Mouse (Mus musculus) heart, embryonic 12.5 days (tissue): Measurements from ENCODE around the gene Ppp1r15a. TPM values are rescaled to one million over a fixed set of nuclear protein-coding genes. Genes with fewer than 3 reads are reported as not detected.
"Not testable (repeated sequence)": the region's sequence is repeated elsewhere in the genome, so short reads cannot be mapped to it uniquely, and the experiment has no call there.

ENCODE experiments used
- ATAC-seq: fragments of 200-750 bp; cut with Nextera tagmentation; 2 replicates; pipeline ENCODE4 v1.8.0; 2017; ENCODE audit warnings: moderate TSS enrichment, moderate library complexity; ENCODE audit not compliant: insufficient number of reproducible peaks, low FRiP score
- H3K27ac ChIP-seq: fragments of 300-500 bp; sonication (generic); 2 replicates; pipeline ENCODE4 v1.5.1; 2016; ENCODE audit warnings: mild to moderate bottlenecking, moderate library complexity; ENCODE audit not compliant: poor library complexity, severe bottlenecking
- H3K27me3 ChIP-seq: fragments of 300-500 bp; sonication (generic); replicated peaks from 2 replicates; pipeline ENCODE4 v1.6.1; 2016; ENCODE audit warnings: mild to moderate bottlenecking, moderate library complexity
- H3K36me3 ChIP-seq: fragments of 300-500 bp; sonication (generic); 2 replicates; pipeline ENCODE4 v1.6.1; 2016; ENCODE audit warnings: mild to moderate bottlenecking, moderate library complexity
- H3K4me1 ChIP-seq: fragments of 300-500 bp; sonication (generic); replicated peaks from 2 replicates; pipeline ENCODE4 v1.6.1; 2016; ENCODE audit warnings: mild to moderate bottlenecking
- H3K4me2 ChIP-seq: fragments of 300-500 bp; sonication (generic); 2 replicates; pipeline ENCODE4 v1.6.1; 2016; ENCODE audit warnings: mild to moderate bottlenecking, moderate library complexity
- H3K4me3 ChIP-seq: fragments of 300-500 bp; sonication (generic); 2 replicates; pipeline ENCODE4 v1.5.1; 2016; ENCODE audit warnings: mild to moderate bottlenecking
- H3K9ac ChIP-seq: fragments of 300-500 bp; sonication (generic); 2 replicates; pipeline ENCODE4 v1.6.1; 2016; ENCODE audit warnings: mild to moderate bottlenecking, moderate library complexity
- H3K9me3 ChIP-seq: fragments of 300-500 bp; sonication (generic); replicated peaks from 2 replicates; pipeline ENCODE4 v1.6.1; 2016; ENCODE audit warnings: mild to moderate bottlenecking, moderate library complexity
- WGBS: fragments of 180-500 bp; shearing (Covaris S2); methylation state at CpG from one replicate; pipeline ENCODE4 v1.1.7; 2016; 5-methylcytosine and 5-hydroxymethylcytosine counted together
- polyA plus RNA-seq: library from polyadenylated mRNA; unstranded; fragments of >200 nt; fragmentation: Nextera tagmentation; extraction: Ambion mirVana; gene quantifications from 2 replicates; pipeline ENCODE4 v1.2.1, GENCODE M21; 2016

Ppp1r15a gene
- polyA plus RNA-seq, 1 experiment from 2014 or later: 33.7 TPM

DNA sequence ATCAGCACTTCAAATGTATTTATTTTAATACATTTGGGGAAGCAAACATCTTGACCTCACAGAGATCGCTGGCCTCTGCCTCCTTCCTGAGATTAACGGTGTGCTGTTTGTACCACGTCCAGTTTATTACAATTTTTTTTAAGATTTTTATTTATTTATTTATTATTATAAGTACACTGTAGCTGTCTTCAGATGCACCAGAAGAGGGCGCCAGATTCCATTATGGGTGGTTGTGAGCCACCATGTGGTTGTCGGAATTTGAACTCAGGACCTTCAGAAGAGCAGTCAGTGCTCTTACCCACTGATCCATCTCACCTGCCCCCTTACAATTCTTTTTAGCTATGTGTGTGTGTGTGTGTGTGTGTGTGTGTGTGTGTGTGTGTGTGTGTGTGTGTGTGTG lies 9.2 kb downstream of the Ppp1r15a start:
- H3K27ac ChIP-seq, H3K36me3 ChIP-seq, H3K9me3 ChIP-seq, H3K27me3 ChIP-seq, H3K4me2 ChIP-seq, H3K9ac ChIP-seq, ATAC-seq, H3K4me3 ChIP-seq: not testable (repeated sequence)
- whole genome bisulfite sequencing: 68% methylated on average over 5 of the region's 5 CpGs
- peaks cover 12% of the 10 kb centered on the region for H3K4me1 ChIP-seq

DNA sequence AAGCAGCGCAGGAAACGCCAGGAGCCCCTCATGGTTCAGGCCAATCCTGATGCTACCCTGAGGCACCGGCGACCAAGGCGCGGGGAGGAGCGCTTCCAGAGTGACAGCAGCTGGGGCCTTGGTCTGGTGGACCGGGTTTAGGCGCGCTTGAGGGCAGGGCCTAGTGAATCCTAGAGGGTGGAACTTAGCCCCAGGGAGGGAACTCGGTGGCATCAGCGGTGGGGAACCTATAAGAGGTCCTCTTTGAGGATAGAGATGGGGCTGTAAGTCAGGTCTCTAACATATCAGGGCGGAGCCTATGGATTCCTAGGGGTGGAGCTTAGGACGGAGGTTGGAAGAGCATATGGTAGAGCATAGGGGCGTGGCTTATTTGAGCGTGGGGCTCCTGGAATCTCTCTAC lies 10.6 kb downstream of the Ppp1r15a start:
- no peaks in the 10 kb centered on the region for H3K27me3 ChIP-seq
- H3K36me3 ChIP-seq: no peaks in the 10 kb centered on the region
- no peak overlapping the region for H3K9ac ChIP-seq
- 10% methylated on average over 16 of the region's 16 CpGs for WGBS
- peak overlapping the region; percentile 50 for H3K4me2 ChIP-seq
- ATAC-seq: peak; percentile 77
- H3K27ac ChIP-seq: peak overlapping the region; percentile 8; the same call in 1 of the 2 replicates
- H3K4me3 ChIP-seq: peak overlapping the region; percentile 7; the same call in 1 of the 2 replicates
- H3K4me1 ChIP-seq: peaks cover 12% of the 10 kb centered on the region
- no peaks in the 10 kb centered on the region for H3K9me3 ChIP-seq

DNA sequence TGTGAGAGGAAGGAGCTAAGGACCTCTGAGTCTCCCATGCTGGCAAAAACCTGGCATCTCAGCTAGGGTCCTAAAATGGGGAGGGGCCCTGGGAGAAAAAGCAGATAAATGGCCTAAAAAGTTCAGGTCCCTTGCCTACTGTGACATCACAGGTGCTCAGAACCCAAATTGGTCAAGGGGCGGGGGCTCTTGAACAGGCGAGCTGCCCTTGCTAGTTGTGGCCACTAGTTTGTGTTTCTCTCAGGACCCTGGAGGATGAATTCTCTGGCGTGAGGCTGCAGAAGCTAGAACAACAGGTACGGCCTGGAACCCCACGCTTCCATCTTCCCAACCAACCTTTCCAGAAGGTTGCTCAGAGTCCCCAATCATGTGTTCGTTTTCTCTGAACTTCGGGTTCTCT lies 11.7 kb downstream of the Ppp1r15a start:
- no peak overlapping the region for H3K9ac ChIP-seq
- H3K4me3 ChIP-seq: no peak overlapping the region
- H3K9me3 ChIP-seq: no peaks in the 10 kb centered on the region
- no peaks in the 10 kb centered on the region for H3K36me3 ChIP-seq
- H3K27ac ChIP-seq: no peak overlapping the region
- H3K4me2 ChIP-seq: no peak overlapping the region
- H3K4me1 ChIP-seq: peaks cover 14% of the 10 kb centered on the region
- WGBS: 83% methylated on average over 7 of the region's 7 CpGs
- no peak for ATAC-seq
- H3K27me3 ChIP-seq: no peaks in the 10 kb centered on the region

DNA sequence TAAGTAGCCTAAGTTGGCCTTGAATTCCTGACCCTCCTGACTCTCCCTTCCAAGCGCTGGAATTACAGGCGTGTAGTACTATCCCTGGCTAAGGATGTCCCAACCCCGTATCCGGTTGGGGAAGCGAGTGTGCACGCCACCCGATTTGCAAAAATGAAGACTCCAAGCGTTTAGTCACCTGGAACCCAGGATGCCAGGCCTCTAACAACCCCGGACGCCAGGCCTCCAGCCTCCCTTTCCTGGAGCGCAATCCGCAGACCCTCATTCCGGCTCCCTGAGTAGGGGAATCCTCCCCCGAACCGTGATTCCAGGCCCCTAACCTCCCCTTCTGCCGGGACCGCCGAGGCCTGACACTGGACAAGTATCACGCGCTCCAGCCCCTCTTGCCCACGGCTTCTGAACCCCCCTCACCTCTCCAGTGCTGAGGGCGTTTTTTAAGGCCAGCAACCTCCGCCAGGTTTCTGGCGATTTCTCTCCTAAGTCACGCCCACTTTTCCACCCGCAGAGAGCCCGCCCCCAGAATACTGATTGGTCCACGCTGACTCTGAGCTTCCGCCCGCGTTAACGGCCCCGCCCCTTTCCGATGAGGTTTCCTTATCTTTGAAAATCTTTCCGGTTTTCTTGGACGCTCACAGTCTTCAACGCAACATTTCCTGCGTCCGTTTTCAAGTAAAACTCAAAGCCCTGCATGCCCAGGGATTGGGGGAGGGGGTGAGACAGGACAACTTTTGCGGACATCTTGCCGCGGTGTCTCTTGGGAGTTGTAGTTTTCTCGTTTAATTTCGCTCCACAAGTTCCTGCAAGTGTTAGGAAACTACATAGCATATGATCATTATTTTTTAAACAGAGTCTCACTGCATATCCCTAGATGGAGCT lies 15.9 kb downstream of the Ppp1r15a start, which contains the start of gene Nucb1:
Gene Nucb1, minus strand, starts transcription at position 495 of the 876 bp plus-strand sequence.
- peak; percentile 91 for ATAC-seq
- Histone ChIP-seq H3K27me3 (no peaks in the 10 kb centered on the region), H3K9ac (peak within 1 kb of the TSS; percentile 83), H3K27ac (peak within 1 kb of the TSS; percentile 80), H3K4me1 (peaks cover 20% of the 10 kb centered on the region), H3K36me3 (peaks cover 28% of the 10 kb centered on the region), H3K9me3 (no peaks in the 10 kb centered on the region), H3K4me3 (peak within 1 kb of the TSS; percentile 74), H3K4me2 (peak within 1 kb of the TSS; percentile 82)
- WGBS: under 1% methylated on average over 44 of the region's 44 CpGs

DNA sequence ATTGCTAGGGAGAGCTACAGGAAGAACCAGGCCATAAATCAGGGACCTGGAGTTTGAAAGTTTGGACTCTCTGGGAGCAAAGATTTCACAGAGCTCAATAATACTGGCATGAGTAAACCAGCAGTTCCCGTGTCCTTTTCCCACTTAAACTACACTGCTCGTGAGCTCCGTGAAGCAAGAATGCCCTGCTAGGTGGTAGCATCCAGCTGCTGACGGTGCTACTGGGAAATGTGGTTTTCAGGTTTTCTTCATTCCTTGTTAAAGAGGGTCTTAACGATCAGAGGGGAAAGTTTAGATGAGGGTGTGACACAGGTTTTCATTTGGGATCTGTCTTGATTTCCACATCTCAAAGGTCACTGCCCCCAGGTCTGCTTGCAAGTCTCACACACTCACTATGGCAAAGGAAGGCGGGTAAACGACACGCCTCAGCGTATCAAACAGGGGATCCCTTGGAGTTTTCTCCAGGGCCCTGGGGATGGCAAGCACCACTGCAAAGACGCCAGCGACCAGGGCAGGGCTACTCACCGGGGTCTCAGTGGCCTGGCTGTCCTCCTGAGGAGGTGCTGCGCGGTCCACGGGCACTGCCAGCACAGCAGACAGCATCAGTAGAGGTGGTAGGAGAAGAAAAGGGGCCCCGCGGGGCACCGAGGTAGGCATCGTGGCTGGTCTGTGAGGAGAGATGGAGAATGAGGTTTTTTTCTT lies 16.7 kb downstream of the Ppp1r15a start:
- Histone ChIP-seq H3K27ac (peak overlapping the region; percentile 80; the same call in 1 of the 2 replicates), H3K4me1 (peaks cover 19% of the 10 kb centered on the region), H3K9ac (peak overlapping the region; percentile 83), H3K36me3 (peaks cover 36% of the 10 kb centered on the region), H3K9me3 (no peaks in the 10 kb centered on the region), H3K4me3 (peak overlapping the region; percentile 74), H3K27me3 (no peaks in the 10 kb centered on the region), H3K4me2 (peak overlapping the region; percentile 82)
- peak; percentile 12 for ATAC-seq
- 33% methylated on average over 19 of the region's 19 CpGs for WGBS

DNA sequence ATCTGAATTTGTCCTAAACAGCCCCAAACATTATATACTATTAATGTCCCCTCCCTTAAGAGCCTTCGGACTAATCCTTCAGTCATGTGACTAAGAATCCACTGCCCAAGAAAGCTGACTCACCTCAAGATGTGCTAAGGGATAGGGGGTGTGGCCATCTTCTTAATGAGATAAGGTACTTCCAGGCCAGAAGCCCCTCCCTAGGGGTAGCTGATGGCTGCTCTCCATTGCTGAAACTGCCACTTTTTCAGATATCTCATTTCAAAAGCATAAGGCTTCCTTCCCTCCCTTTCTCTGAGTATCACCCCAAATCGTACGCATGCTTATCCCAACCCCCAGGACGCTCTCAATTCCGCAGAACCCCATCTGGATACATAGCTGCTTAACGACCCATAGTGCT lies 17.5 kb downstream of the Ppp1r15a start:
- 71% methylated on average over 6 of the region's 6 CpGs for WGBS
- no peaks in the 10 kb centered on the region for H3K27me3 ChIP-seq
- H3K9ac ChIP-seq: peak overlapping the region; percentile 83; the same call in 1 of the 2 replicates
- peaks cover 37% of the 10 kb centered on the region for H3K36me3 ChIP-seq
- no peaks in the 10 kb centered on the region for H3K9me3 ChIP-seq
- peak overlapping the region; percentile 74 for H3K4me3 ChIP-seq
- H3K4me2 ChIP-seq: peak overlapping the region; percentile 82
- H3K27ac ChIP-seq: peak overlapping the region; percentile 3; the same call in 1 of the 2 replicates
- H3K4me1 ChIP-seq: peaks cover 19% of the 10 kb centered on the region
- ATAC-seq: peak; percentile 76

DNA sequence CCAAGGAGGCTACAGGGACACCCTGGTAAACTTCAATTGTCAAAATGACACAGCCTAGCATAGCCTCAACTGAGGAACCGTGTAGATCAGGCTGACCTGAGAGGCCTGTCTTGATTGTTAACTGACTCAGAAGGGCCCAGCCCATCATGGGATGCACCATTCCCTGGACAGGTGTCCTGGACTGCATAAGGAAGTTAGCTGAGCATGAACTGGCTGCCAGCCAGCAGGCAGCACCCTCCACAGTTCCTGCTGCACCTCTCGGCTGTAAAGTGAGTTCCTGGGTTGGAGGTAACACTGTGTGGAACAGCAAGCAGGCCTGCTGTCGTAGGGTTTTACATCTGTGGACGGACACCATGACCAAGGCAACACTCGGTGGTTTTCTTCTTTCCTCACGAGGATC lies 18.5 kb downstream of the Ppp1r15a start:
- Histone ChIP-seq H3K27me3 (no peaks in the 10 kb centered on the region), H3K4me2 (no peak overlapping the region), H3K4me3 (no peak overlapping the region), H3K4me1 (peaks cover 19% of the 10 kb centered on the region), H3K9me3 (no peaks in the 10 kb centered on the region), H3K27ac (no peak overlapping the region), H3K9ac (no peak overlapping the region; the same call in 1 of the 2 replicates), H3K36me3 (peaks cover 45% of the 10 kb centered on the region)
- WGBS: 84% methylated on average over 6 of the region's 6 CpGs
- ATAC-seq: no peak

DNA sequence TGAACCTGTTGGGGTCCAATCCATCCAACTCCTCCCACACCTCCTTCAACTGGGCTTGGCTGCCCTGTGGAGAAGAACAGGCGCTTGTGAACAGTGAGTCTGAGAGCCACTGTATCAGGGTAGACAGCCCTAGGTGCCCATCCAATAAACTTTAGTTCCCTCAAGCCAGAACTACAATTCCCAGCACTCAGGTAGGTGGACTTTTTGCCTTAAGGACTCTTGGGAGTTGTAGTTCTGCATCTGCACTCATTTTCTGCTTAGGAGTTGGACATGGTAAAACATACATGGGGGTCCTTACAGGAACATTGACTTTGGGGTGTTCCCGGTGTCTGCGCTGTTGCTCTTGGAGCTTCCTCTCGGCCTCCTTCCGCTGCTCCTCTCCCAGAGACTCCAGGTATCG lies 27.6 kb downstream of the Ppp1r15a start:
- no peak for ATAC-seq
- Histone ChIP-seq H3K27ac (no peak overlapping the region), H3K36me3 (peaks cover 95% of the 10 kb centered on the region), H3K9me3 (no peaks in the 10 kb centered on the region), H3K27me3 (no peaks in the 10 kb centered on the region), H3K4me2 (no peak overlapping the region), H3K9ac (no peak overlapping the region), H3K4me1 (0 out of 2 replicates have a peak, but pooled peaks cover 9% of the 10 kb centered on the region), H3K4me3 (no peak overlapping the region)
- WGBS: 93% methylated on average over 6 of the region's 6 CpGs

DNA sequence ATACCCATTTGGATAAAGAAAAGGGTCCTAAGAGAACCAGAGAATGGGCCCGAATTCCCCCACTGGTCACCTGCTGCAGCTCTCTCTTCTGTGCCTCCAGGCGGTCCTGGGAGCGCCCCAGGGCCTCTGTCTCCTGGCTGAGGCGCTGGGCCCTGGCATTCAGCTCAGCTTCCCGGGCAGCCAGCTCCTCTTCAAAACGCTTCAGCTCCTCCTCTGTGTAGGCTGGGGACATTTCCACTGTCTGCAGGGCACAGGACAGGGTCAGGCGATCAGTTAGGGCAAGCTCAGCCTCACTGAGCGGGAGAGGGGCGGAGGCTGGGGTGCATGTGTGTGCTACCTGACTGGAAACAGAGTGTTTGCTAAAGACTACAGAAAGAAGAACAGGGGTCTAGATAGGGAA lies 31.5 kb downstream of the Ppp1r15a start:
- Histone ChIP-seq H3K9me3 (no peaks in the 10 kb centered on the region), H3K27ac (no peak overlapping the region), H3K4me2 (no peak overlapping the region), H3K9ac (0 out of 2 replicates have a peak overlapping the region, but pooled peaks have one; percentile 4), H3K4me3 (no peak overlapping the region), H3K27me3 (no peaks in the 10 kb centered on the region), H3K36me3 (peaks cover 74% of the 10 kb centered on the region), H3K4me1 (peaks cover 13% of the 10 kb centered on the region)
- 86% methylated on average over 9 of the region's 9 CpGs for WGBS
- no peak for ATAC-seq

DNA sequence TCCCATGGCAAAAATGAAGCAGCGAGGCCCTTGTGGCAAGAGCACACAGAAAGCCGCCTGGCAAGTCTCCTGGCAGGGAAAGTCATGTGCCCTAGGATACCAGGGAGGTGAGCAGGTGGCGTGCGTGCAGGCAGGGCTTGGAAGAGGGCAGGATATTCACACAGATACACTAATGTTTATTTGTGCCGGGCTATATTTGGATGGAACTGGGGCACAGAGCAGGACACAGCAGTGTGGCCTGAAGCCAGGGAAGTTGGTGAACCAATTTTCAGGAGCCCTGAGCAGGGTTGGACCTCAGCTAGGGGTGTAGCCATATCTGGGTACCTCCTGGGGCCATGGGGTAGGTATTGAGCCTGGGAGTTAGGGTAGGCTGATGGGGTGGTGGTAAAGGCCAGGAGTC lies 33.1 kb downstream of the Ppp1r15a start:
- Histone ChIP-seq H3K4me3 (no peak overlapping the region), H3K27me3 (no peaks in the 10 kb centered on the region), H3K9ac (no peak overlapping the region), H3K9me3 (no peaks in the 10 kb centered on the region), H3K4me1 (peaks cover 25% of the 10 kb centered on the region), H3K36me3 (peaks cover 60% of the 10 kb centered on the region), H3K4me2 (no peak overlapping the region), H3K27ac (no peak overlapping the region)
- WGBS: 91% methylated on average over 5 of the region's 5 CpGs
- ATAC-seq: no peak

DNA sequence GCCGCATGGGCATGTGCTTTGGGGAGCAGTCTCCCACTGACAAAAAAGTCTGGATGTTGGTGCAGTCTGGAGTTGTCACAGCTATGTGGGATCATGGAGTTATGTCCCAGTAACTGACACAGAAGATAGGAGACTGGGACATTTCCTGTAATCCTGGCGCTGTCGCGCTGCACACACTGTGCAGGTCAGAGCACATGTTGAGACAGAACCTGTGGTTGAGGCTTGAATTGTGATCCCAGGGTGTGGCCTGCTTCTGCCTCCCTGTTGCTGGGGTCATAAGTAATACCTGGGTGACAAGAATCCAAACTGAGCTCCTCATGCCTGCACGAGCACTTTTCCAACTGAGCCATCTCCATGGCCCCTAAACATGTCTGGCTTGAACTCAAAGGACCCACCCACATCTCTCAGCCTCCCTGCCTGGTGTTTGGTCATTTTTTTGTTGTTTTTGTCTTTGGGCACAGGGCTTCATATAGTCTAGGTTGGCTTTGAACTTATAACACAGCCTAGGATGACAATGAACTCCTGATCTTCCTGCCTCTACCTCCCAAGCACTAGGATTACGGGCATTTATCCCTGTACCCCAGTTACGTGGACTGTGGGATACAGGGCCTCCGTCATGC lies 33.7 kb downstream of the Ppp1r15a start:
- WGBS: 92% methylated on average over 8 of the region's 8 CpGs
- H3K4me3 ChIP-seq: no peak overlapping the region

More for the DNA sequence above, 33.7 kb downstream of the Ppp1r15a start:
- Histone ChIP-seq H3K4me2 (no peak overlapping the region), H3K9me3 (no peaks in the 10 kb centered on the region), H3K4me1 (peaks cover 26% of the 10 kb centered on the region), H3K27me3 (no peaks in the 10 kb centered on the region), H3K36me3 (peaks cover 54% of the 10 kb centered on the region), H3K9ac (no peak overlapping the region), H3K27ac (no peak overlapping the region)
- no peak for ATAC-seq
